Mouse (Mus musculus) stomach, embryonic 15.5 days (tissue): ENCODE data around the gene Tomm7. TPM values are rescaled to one million over a fixed set of nuclear protein-coding genes. Genes with fewer than 3 reads are reported as not detected.
A peak's percentile ranks its signal among the peaks of the same experiment; 100 is the strongest.
"Not testable (repeated sequence)": the region's sequence is repeated elsewhere in the genome, so short reads cannot be mapped to it uniquely, and the experiment has no call there.

Source experiments
- ATAC-seq: fragments of 200-750 bp; cut with Nextera tagmentation; 2 replicates; pipeline ENCODE4 v1.8.0; 2017; ENCODE audit warnings: low read depth, moderate number of reproducible peaks, moderate TSS enrichment; ENCODE audit not compliant: insufficient read depth, low FRiP score
- H3K27ac ChIP-seq: fragments of 300-500 bp; sonication (generic); 2 replicates; pipeline ENCODE4 v1.5.1; 2015; ENCODE audit warnings: mild to moderate bottlenecking, inconsistent platforms
- H3K27me3 ChIP-seq: fragments of 300-500 bp; sonication (generic); replicated peaks from 2 replicates; pipeline ENCODE4 v1.6.1; 2015; ENCODE audit warnings: inconsistent platforms
- H3K36me3 ChIP-seq: fragments of 300-500 bp; sonication (generic); 2 replicates; pipeline ENCODE4 v1.6.1; 2015; ENCODE audit warnings: inconsistent platforms
- H3K4me1 ChIP-seq: fragments of 300-500 bp; sonication (generic); 2 replicates; pipeline ENCODE4 v1.6.1; 2015; ENCODE audit warnings: inconsistent platforms
- H3K4me2 ChIP-seq: fragments of 300-500 bp; sonication (generic); 2 replicates; pipeline ENCODE4 v1.6.1; 2015; ENCODE audit warnings: mild to moderate bottlenecking, inconsistent platforms
- H3K4me3 ChIP-seq: fragments of 300-500 bp; sonication (generic); replicated peaks from 2 replicates; pipeline ENCODE4 v1.5.1; 2015; ENCODE audit warnings: inconsistent platforms
- H3K9ac ChIP-seq: fragments of 300-500 bp; sonication (generic); 2 replicates; pipeline ENCODE4 v1.6.1; 2015; ENCODE audit warnings: inconsistent platforms
- H3K9me3 ChIP-seq: fragments of 300-500 bp; sonication (generic); 2 replicates; pipeline ENCODE4 v1.6.1; 2016; ENCODE audit warnings: inconsistent platforms
- WGBS: fragments of 180-500 bp; shearing (Covaris S2); methylation state at CpG from one replicate; pipeline ENCODE4 v1.1.7; 2015; 5-methylcytosine and 5-hydroxymethylcytosine counted together
- polyA plus RNA-seq: library from polyadenylated mRNA; unstranded; fragments of >200 nt; fragmentation: Nextera tagmentation; extraction: Ambion mirVana; gene quantifications from 2 replicates; pipeline ENCODE4 v1.2.1, GENCODE M21; 2015

The Tomm7 gene
- polyA plus RNA-seq, 1 experiment from 2014 or later: 116 TPM

GRCm38 (mm10) chr5:23863166-23864053, 19.4 kb upstream of the Tomm7 start:
- 60% methylated on average over 7 of the region's 7 CpGs for WGBS
- no peak overlapping the region for H3K9ac ChIP-seq
- no peaks in the 10 kb centered on the region for H3K9me3 ChIP-seq
- ATAC-seq: 0 out of 2 replicates have a peak, but pooled peaks have one; percentile 14
- no peak overlapping the region for H3K4me3 ChIP-seq
- H3K4me2 ChIP-seq: no peak overlapping the region
- H3K27ac ChIP-seq: peak overlapping the region; percentile 66
- no peaks in the 10 kb centered on the region for H3K27me3 ChIP-seq
- H3K36me3 ChIP-seq: peaks cover 5% of the 10 kb centered on the region; the same call in 1 of the 2 replicates
- peaks cover 7% of the 10 kb centered on the region; the same call in 1 of the 2 replicates for H3K4me1 ChIP-seq

GRCm38 (mm10) chr5:23862291-23862690, 18.3 kb upstream of the Tomm7 start:
- Histone ChIP-seq H3K9me3 (no peaks in the 10 kb centered on the region), H3K4me1 (peaks cover 7% of the 10 kb centered on the region; the same call in 1 of the 2 replicates), H3K27ac (peak overlapping the region; percentile 3; the same call in 1 of the 2 replicates), H3K36me3 (peaks cover 5% of the 10 kb centered on the region; the same call in 1 of the 2 replicates), H3K27me3 (no peaks in the 10 kb centered on the region), H3K4me3 (no peak overlapping the region), H3K9ac (no peak overlapping the region), H3K4me2 (no peak overlapping the region)
- 48% methylated on average over 5 of the region's 5 CpGs for WGBS
- ATAC-seq: no peak

DNA sequence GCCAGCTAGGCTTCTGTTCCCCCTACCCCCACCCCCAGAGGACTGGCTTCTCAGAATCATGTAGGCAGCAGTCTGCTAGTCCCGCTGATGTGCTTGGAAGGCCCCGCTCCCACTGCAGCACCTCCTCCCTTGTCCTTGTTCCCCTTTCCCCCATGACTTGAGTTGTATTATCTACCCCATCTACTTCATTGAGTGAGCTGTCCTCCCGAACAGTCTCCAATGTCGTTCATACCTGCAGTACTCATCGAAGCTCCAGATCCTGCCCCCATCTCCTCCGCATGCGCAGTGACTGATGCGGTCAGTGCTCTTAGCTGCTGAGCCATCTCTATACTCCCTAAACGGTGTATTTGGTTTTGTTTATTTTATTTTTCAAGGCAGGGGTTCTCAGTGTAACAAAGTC, 17.8 kb upstream of the Tomm7 start:
- Histone ChIP-seq H3K4me1 (peaks cover 7% of the 10 kb centered on the region; the same call in 1 of the 2 replicates), H3K36me3 (peaks cover 10% of the 10 kb centered on the region; the same call in 1 of the 2 replicates), H3K4me3 (no peak overlapping the region), H3K4me2 (no peak overlapping the region), H3K27ac (no peak overlapping the region), H3K9ac (no peak overlapping the region), H3K27me3 (no peaks in the 10 kb centered on the region), H3K9me3 (no peaks in the 10 kb centered on the region)
- ATAC-seq: no peak
- WGBS: 85% methylated on average over 9 of the region's 9 CpGs

DNA sequence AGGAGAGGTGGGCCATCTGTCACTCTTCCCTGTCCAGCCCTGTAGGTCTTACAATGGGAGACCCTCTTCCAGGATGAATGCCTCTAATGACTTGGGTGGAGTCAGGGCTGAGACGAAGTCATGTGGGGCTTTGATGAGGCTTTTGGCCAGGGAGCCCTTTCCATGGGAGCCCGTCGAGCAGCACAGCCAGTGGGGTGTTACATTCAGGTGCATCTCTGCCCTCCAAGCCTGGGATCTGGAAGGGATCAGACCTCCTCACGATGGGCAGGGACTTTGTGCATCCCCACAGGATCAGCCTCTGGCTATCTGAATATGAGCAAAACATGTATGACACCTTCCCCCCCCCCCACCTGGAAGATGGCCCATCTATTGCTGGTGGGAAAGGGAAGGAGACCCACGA, 15.9 kb upstream of the Tomm7 start:
- peaks cover 7% of the 10 kb centered on the region; the same call in 1 of the 2 replicates for H3K4me1 ChIP-seq
- 84% methylated on average over 5 of the region's 5 CpGs for WGBS
- peaks cover 23% of the 10 kb centered on the region for H3K36me3 ChIP-seq
- no peak for ATAC-seq
- no peak overlapping the region for H3K4me3 ChIP-seq
- H3K27ac ChIP-seq: no peak overlapping the region
- H3K4me2 ChIP-seq: no peak overlapping the region
- H3K9ac ChIP-seq: no peak overlapping the region
- H3K27me3 ChIP-seq: no peaks in the 10 kb centered on the region
- no peaks in the 10 kb centered on the region for H3K9me3 ChIP-seq

DNA sequence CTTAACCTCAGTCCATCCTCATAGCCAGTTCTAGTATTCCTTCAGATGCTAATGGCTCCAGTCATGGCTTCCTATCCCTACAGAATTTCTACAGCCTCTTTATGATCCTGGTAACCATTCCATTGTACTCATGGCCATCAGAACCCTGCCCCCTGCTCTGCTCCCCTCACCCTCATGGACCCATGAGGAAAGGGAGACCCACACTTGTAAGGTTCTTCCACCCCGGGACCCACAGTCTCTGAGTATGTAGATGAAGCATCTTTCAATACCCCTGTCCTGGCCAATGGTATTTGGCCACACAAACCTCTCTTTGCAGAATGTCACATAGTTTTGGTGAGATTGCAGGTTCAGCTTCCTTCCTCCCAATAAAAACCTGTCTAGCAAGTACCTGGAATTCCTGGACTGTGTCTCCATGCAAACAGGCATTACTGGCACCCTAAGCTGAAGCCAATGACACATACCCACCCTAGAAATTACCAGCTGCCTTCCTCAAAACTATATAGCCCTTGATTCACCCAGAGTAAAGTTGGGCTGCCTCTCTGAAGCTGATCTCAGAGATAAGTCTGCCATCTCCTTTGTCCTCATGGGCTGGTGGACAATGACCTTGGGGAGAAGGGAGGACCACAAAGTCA, 15.2 kb upstream of the Tomm7 start:
- Histone ChIP-seq H3K4me3 (no peak overlapping the region), H3K4me2 (no peak overlapping the region), H3K9ac (no peak overlapping the region), H3K27me3 (no peaks in the 10 kb centered on the region), H3K27ac (no peak overlapping the region), H3K9me3 (no peaks in the 10 kb centered on the region), H3K36me3 (peaks cover 28% of the 10 kb centered on the region), H3K4me1 (peaks cover 7% of the 10 kb centered on the region; the same call in 1 of the 2 replicates)
- ATAC-seq: no peak
- WGBS: 89% methylated on average over 1 of the region's 1 CpGs

- 84% methylated on average over 7 of the region's 7 CpGs for WGBS
- H3K4me1 ChIP-seq: peaks cover 7% of the 10 kb centered on the region; the same call in 1 of the 2 replicates
- H3K9me3 ChIP-seq: no peaks in the 10 kb centered on the region
- no peak for ATAC-seq
- no peak overlapping the region for H3K27ac ChIP-seq
- H3K36me3 ChIP-seq: peaks cover 30% of the 10 kb centered on the region
- H3K27me3 ChIP-seq: no peaks in the 10 kb centered on the region
- no peak overlapping the region for H3K4me3 ChIP-seq
- no peak overlapping the region for H3K4me2 ChIP-seq
- H3K9ac ChIP-seq: no peak overlapping the region
Observed at GRCm38 (mm10) chr5:23858643-23859042, 14.7 kb upstream of the Tomm7 start.

GRCm38 (mm10) chr5:23858001-23858400, 14.0 kb upstream of the Tomm7 start:
- Histone ChIP-seq H3K36me3 (peaks cover 35% of the 10 kb centered on the region), H3K4me3 (no peak overlapping the region), H3K27ac (no peak overlapping the region), H3K27me3 (no peaks in the 10 kb centered on the region), H3K9ac (no peak overlapping the region), H3K4me2 (no peak overlapping the region), H3K9me3 (no peaks in the 10 kb centered on the region), H3K4me1 (peaks cover 4% of the 10 kb centered on the region; the same call in 1 of the 2 replicates)
- no peak for ATAC-seq
- 72% methylated on average over 3 of the region's 3 CpGs for WGBS

DNA sequence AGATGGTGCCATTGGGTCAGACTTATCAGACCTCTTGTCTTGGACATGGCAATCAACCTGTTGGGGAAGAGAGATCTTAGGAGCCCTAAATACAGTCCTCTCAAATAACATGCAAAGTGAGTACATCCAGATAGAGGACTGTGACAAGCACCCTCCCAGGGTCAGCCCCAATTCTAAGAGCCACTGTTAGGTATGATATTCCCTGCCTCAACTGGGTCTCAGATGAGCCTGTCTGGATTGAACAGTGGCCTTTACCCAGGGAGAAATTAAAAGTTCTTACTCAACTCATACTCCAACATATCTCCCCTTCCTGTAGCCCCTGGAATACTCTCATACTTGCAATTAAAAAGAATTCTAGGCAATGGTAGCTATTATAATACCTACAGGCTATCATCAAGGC, 13.2 kb upstream of the Tomm7 start:
- Histone ChIP-seq H3K27ac (no peak overlapping the region), H3K9ac (no peak overlapping the region), H3K4me1 (peaks cover 2% of the 10 kb centered on the region; the same call in 1 of the 2 replicates), H3K9me3 (no peaks in the 10 kb centered on the region), H3K4me3 (no peak overlapping the region), H3K27me3 (no peaks in the 10 kb centered on the region), H3K36me3 (peaks cover 43% of the 10 kb centered on the region), H3K4me2 (no peak overlapping the region)
- ATAC-seq: no peak

- Histone ChIP-seq H3K27ac (no peak overlapping the region), H3K4me2 (no peak overlapping the region), H3K4me1 (peaks cover 7% of the 10 kb centered on the region; the same call in 1 of the 2 replicates), H3K27me3 (no peaks in the 10 kb centered on the region), H3K9ac (no peak overlapping the region), H3K36me3 (peaks cover 44% of the 10 kb centered on the region), H3K4me3 (no peak overlapping the region), H3K9me3 (no peaks in the 10 kb centered on the region)
- no peak for ATAC-seq
- WGBS: 88% methylated on average over 1 of the region's 1 CpGs
Observed at GRCm38 (mm10) chr5:23856164-23856563, 12.2 kb upstream of the Tomm7 start.

- no peak overlapping the region for H3K9ac ChIP-seq
- peaks cover 43% of the 10 kb centered on the region for H3K36me3 ChIP-seq
- no peak for ATAC-seq
- H3K27me3 ChIP-seq: no peaks in the 10 kb centered on the region
- WGBS: 87% methylated on average over 6 of the region's 6 CpGs
- H3K27ac ChIP-seq: no peak overlapping the region
- H3K9me3 ChIP-seq: no peaks in the 10 kb centered on the region
- no peak overlapping the region for H3K4me3 ChIP-seq
- H3K4me2 ChIP-seq: no peak overlapping the region
- H3K4me1 ChIP-seq: peaks cover 7% of the 10 kb centered on the region; the same call in 1 of the 2 replicates
Observed at GRCm38 (mm10) chr5:23855484-23855883, 11.5 kb upstream of the Tomm7 start.

DNA sequence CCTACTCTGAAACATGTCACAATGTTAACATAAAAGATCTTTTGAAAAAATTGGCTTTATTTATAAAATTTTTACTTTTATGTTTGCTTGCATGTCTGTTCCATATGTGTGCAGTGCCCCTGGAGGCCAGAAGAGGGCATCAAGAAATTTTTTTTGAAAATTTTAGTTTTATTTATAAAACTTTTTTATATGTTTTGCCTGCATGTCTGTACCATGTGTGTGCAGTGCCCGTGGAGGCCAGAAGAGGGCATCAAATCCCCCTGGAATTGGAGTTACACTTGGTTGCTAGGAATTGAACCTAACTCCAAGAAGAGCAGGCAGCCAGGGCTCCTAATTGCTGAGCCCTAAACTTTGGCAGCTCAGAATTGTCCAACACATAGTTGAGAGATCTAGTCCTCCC, 9.0 kb upstream of the Tomm7 start:
- H3K9ac ChIP-seq, H3K27ac ChIP-seq, ATAC-seq, H3K4me3 ChIP-seq, H3K4me1 ChIP-seq, H3K4me2 ChIP-seq, H3K9me3 ChIP-seq, H3K27me3 ChIP-seq: not testable (repeated sequence)
- WGBS: 91% methylated on average over 1 of the region's 1 CpGs
- peaks cover 39% of the 10 kb centered on the region for H3K36me3 ChIP-seq

GRCm38 (mm10) chr5:23851160-23851555, 7.2 kb upstream of the Tomm7 start:
- 2% methylated on average over 4 of the region's 4 CpGs for WGBS
- H3K27ac ChIP-seq: peak overlapping the region; percentile 80
- H3K4me3 ChIP-seq: peak overlapping the region; percentile 92
- H3K4me1 ChIP-seq, ATAC-seq, H3K9me3 ChIP-seq, H3K27me3 ChIP-seq: not testable (repeated sequence)
- H3K9ac ChIP-seq: peak overlapping the region; percentile 80
- H3K4me2 ChIP-seq: peak overlapping the region; percentile 63
- peaks cover 32% of the 10 kb centered on the region for H3K36me3 ChIP-seq
